Mouse (Mus musculus): ENCODE measurements around the gene Pla2g2f. TPM values are rescaled to one million over a fixed set of nuclear protein-coding genes. Genes with fewer than 3 reads are reported as not detected.

Gene Pla2g2f
- total and polyA plus RNA-seq, 3 experiments = not detected

GRCm38 (mm10) chr4:138796513-138797216 lies 39.2 kb upstream of the Pla2g2f start:
- dilution Hi-C loops (cut with MboI; ENCODE audit: extremely low pct_ligation_motif_present, extremely low pct_unique_long_range_greater_than_20kb, low sequenced_read_pairs) (no loop called here), in situ Hi-C loops (cut with MboI; ENCODE audit: low pct_ligation_motif_present, low pct_unique_long_range_greater_than_20kb, low sequenced_read_pairs) (no loop called here)
- H3K4me1 ChIP-seq (ENCODE audit: control insufficient read depth in 1 of 2, insufficient read depth in 2 of 2) = no peaks in the 10 kb centered on the region
- TF ChIP-seq MAZ (IDR thresholded peaks at IDR 0.05; ENCODE audit: low read depth, low read length) (no peak), KAT2A (IDR thresholded peaks at IDR 0.05; ENCODE audit: insufficient replicate concordance, low read length) (no peak), SMC3 (IDR thresholded peaks at IDR 0.05; ENCODE audit: low read depth, low read length) (no peak), TCF12 (IDR thresholded peaks at IDR 0.05; ENCODE audit: low read depth, low read length) (no peak), CHD2 (IDR thresholded peaks at IDR 0.05; ENCODE audit: low read length) (no peak), JUND (conservative IDR thresholded peaks at IDR 0.05; ENCODE audit: low read depth, low read length) (no peak), NELFE (IDR thresholded peaks at IDR 0.05; ENCODE audit: low read depth, low read length) (no peak), USF2 (conservative IDR thresholded peaks at IDR 0.05; ENCODE audit: low read depth, low read length) (no peak), ZMIZ1 (IDR thresholded peaks at IDR 0.05; ENCODE audit: low read depth, low read length) (no peak), RAD21 (IDR thresholded peaks at IDR 0.05; ENCODE audit: low read depth, low read length) (no peak), ZKSCAN1 (IDR thresholded peaks at IDR 0.05; ENCODE audit: borderline replicate concordance, low read depth, low read length) (no peak), EP300 (IDR thresholded peaks at IDR 0.05; ENCODE audit: low read length) (no peak), IRF4 (IDR thresholded peaks at IDR 0.05; ENCODE audit: low read depth, low read length) (no peak), PAX5 (IDR thresholded peaks at IDR 0.05; ENCODE audit: low read length) (no peak), E2F4 (IDR thresholded peaks at IDR 0.05; ENCODE audit: insufficient replicate concordance, low read depth, low read length) (no peak), ELF1 (IDR thresholded peaks at IDR 0.05; ENCODE audit: low read depth, low read length) (no peak)
- no peak overlapping the region for H3K9ac ChIP-seq (ENCODE audit: insufficient read depth, low read depth)
- H3K27me3 ChIP-seq (replicated peaks) = peaks cover 92% of the 10 kb centered on the region
- DNase-seq (ENCODE audit: extremely low read depth) = no peak
- no peaks in the 10 kb centered on the region for H3K9me3 ChIP-seq (replicated peaks; ENCODE audit: low read length)
- no peaks in the 10 kb centered on the region for H3K36me3 ChIP-seq (replicated peaks in 1 of 2; ENCODE audit: control insufficient read depth in 1 of 2, insufficient read depth in 1 of 2, low read length in 1 of 2)
- no peak overlapping the region for H3K4me3 ChIP-seq (replicated peaks in 1 of 3; ENCODE audit: low read depth in 2 of 3, low read length in 2 of 3, poor library complexity in 1 of 3)
- no peak overlapping the region for H3K4me2 ChIP-seq (ENCODE audit: insufficient read depth, low read depth, poor library complexity, severe bottlenecking)
- H3K27ac ChIP-seq (ENCODE audit: insufficient read depth, low read depth) = no peak overlapping the region
- no peaks in the 10 kb centered on the region for H3K79me2 ChIP-seq (replicated peaks; ENCODE audit: control insufficient read depth, extremely low read depth, insufficient read depth, poor library complexity, severe bottlenecking)

GRCm38 (mm10) chr4:138794344-138794743 lies 36.9 kb upstream of the Pla2g2f start:
- no peak for TF ChIP-seq ZNF384 (IDR thresholded peaks at IDR 0.05; ENCODE audit: low read depth, low read length)
- TF ChIP-seq POLR2AphosphoS2 (IDR thresholded peaks at IDR 0.05; ENCODE audit: low read depth, low read length) = no peak
- TF ChIP-seq MYC (IDR thresholded peaks at IDR 0.05; ENCODE audit: low read depth, low read length) = no peak
- TF ChIP-seq MAFK (IDR thresholded peaks at IDR 0.05; ENCODE audit: insufficient replicate concordance, low read length) = no peak
- no peak for TF ChIP-seq TCF12 (IDR thresholded peaks at IDR 0.05; ENCODE audit: low read depth, low read length)
- no peak for TF ChIP-seq MAX (IDR thresholded peaks at IDR 0.05; ENCODE audit: low read length)
- no peak for TF ChIP-seq TBP (conservative IDR thresholded peaks at IDR 0.05; ENCODE audit: low read depth, low read length)
- no peak for TF ChIP-seq CHD1 (IDR thresholded peaks at IDR 0.05; ENCODE audit: low read depth, low read length)
- no peak for TF ChIP-seq NRF1 (IDR thresholded peaks at IDR 0.05; ENCODE audit: low read depth, low read length)
- TF ChIP-seq ZMIZ1 (IDR thresholded peaks at IDR 0.05; ENCODE audit: low read depth, low read length) = no peak
- no peak for TF ChIP-seq USF1 (IDR thresholded peaks at IDR 0.05; ENCODE audit: low read depth, low read length)
- TF ChIP-seq ETS1 (conservative IDR thresholded peaks at IDR 0.05; ENCODE audit: low read depth, low read length) = no peak
- no peak for TF ChIP-seq PAX5 (IDR thresholded peaks at IDR 0.05; ENCODE audit: low read length)
- TF ChIP-seq MEF2A (IDR thresholded peaks at IDR 0.05; ENCODE audit: borderline replicate concordance, low read depth, low read length) = no peak
- no peak for TF ChIP-seq SIN3A (IDR thresholded peaks at IDR 0.05; ENCODE audit: low read length)
- no peak for TF ChIP-seq HCFC1 (IDR thresholded peaks at IDR 0.05; ENCODE audit: low read depth, low read length)
- TF ChIP-seq RAD21 (IDR thresholded peaks at IDR 0.05; ENCODE audit: low read depth, low read length) = no peak
- DNase-seq (ENCODE audit: extremely low read depth) = no peak
- dilution Hi-C loops (cut with MboI; ENCODE audit: extremely low pct_ligation_motif_present, extremely low pct_unique_long_range_greater_than_20kb, low sequenced_read_pairs) (no loop called here), in situ Hi-C loops (cut with MboI; ENCODE audit: low pct_ligation_motif_present, low pct_unique_long_range_greater_than_20kb, low sequenced_read_pairs) (no loop called here)
- no peak overlapping the region for H3K4me2 ChIP-seq (ENCODE audit: insufficient read depth, low read depth, poor library complexity, severe bottlenecking)
- H3K4me1 ChIP-seq (ENCODE audit: control insufficient read depth in 1 of 2, insufficient read depth in 2 of 2) = no peaks in the 10 kb centered on the region
- H3K9ac ChIP-seq (ENCODE audit: insufficient read depth, low read depth) = no peak overlapping the region
- no peaks in the 10 kb centered on the region for H3K79me2 ChIP-seq (replicated peaks; ENCODE audit: control insufficient read depth, extremely low read depth, insufficient read depth, poor library complexity, severe bottlenecking)
- H3K9me3 ChIP-seq (replicated peaks; ENCODE audit: low read length) = no peaks in the 10 kb centered on the region
- no peak overlapping the region for H3K4me3 ChIP-seq (replicated peaks in 1 of 3; ENCODE audit: low read depth in 2 of 3, low read length in 2 of 3, poor library complexity in 1 of 3)
- peaks cover 88% of the 10 kb centered on the region for H3K27me3 ChIP-seq (replicated peaks)
- no peaks in the 10 kb centered on the region for H3K36me3 ChIP-seq (replicated peaks in 1 of 2; ENCODE audit: control insufficient read depth in 1 of 2, insufficient read depth in 1 of 2, low read length in 1 of 2)
- no peak overlapping the region for H3K27ac ChIP-seq (ENCODE audit: insufficient read depth, low read depth)
